Mouse (Mus musculus): Measurements from ENCODE around the gene Hoxb8.

Hoxb8 gene

DNA sequence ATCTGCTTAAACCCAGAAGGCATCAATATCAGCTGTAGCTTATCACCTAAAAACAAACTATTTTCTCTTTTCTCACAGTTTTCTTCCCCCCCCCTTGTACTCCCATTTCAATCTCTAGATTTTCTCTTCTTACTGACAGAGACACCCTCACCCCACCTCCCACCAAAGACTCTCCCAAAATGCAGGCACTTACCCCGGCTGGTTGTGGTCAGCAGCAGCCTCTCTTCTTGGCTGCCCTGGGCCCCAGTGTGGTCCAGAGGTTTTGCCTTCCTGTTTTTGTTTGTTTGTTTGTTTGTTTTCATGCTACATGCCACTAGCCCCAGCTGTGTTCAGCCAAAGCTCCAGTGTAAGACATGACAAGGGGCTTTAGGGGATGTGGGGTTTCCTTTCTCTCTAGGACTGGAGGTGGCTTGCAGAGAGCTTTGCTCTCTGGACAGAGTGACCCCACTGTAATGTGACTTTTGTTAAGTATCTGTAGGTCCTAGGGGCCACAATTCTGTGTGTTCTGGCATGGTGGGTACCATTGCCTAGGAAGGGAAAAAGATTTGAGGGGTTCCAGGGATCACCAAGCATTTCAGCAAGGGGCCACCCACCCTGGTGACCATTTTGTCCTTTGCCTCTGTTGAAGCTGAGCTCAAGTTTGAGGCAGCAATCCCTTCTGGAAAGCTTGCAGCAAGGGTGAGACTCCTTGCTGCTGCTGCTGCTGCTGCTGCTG lies 13.5 kb upstream of the Hoxb8 start:
- DNase-seq (ENCODE audit: low spot score), result no peak

DNA sequence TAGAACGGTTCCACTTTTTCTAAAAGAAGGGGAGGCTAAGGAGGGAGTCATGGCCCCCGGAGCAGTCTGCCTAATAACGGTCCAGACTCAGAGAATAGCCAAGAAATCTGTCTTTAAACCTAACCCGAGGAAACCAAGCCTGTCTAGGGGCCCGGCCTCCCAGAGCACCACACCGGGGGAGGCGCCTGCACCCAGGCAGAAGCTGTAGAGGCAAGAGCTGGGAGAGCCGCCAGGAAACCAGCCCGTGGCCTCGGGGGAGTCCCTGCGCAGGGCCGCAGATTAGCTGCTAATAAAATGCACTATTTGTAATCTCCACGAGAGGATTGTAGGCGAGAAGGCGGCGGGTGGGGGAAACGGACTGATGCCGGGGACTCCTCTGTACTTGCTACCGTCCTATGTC lies 11.8 kb upstream of the Hoxb8 start:
- no peak for DNase-seq (ENCODE audit: low spot score)

DNA sequence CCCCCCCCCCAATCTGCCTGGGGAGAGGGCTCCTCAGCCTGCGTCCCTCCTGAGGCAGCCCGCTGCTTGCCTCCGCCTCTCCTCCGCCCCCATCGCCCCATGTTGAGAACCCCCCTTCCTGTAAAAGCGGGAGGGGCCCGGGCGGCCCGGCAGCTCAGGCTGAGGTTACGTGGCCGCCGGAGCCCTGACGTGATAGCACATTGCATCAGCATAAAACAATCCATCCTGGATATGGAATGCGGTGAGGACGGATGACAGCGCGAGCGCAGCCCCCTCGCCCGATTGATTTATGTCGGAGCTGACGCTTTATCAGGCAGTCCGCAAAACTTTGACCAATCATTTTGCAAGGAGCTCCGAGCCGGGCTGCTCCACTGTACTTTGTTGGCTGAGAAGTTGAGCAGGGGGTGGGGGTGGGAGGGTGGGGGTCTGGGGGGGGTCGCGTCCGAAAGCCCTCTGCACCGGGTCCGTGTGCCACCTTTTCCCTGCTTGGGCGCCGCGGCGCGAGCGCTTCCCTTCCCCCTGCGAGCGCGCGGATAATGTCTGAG lies 10.6 kb upstream of the Hoxb8 start, which contains the start of gene Hoxb9:
Gene Hoxb9, plus strand, starts transcription at position 462 of the 545 bp plus-strand sequence.
- DNase-seq (ENCODE audit: low spot score), result peak; percentile 86

DNA sequence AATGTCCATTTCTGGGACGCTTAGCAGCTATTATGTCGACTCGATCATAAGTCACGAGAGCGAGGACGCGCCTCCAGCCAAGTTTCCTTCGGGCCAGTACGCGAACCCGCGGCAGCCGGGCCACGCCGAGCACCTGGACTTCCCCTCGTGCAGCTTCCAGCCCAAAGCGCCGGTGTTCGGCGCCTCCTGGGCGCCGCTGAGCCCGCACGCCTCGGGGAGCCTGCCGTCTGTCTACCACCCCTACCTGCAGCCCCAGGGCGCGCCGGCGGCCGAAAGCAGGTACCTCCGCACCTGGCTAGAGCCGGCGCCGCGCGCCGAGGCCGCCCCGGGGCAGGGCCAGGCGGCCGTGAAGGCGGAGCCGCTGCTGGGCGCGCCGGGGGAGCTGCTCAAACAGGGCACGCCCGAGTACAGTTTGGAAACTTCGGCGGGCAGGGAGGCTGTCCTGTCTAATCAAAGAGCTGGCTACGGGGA lies 10.1 kb upstream of the Hoxb8 start:
- peak; percentile 54 for DNase-seq (ENCODE audit: low spot score)

DNA sequence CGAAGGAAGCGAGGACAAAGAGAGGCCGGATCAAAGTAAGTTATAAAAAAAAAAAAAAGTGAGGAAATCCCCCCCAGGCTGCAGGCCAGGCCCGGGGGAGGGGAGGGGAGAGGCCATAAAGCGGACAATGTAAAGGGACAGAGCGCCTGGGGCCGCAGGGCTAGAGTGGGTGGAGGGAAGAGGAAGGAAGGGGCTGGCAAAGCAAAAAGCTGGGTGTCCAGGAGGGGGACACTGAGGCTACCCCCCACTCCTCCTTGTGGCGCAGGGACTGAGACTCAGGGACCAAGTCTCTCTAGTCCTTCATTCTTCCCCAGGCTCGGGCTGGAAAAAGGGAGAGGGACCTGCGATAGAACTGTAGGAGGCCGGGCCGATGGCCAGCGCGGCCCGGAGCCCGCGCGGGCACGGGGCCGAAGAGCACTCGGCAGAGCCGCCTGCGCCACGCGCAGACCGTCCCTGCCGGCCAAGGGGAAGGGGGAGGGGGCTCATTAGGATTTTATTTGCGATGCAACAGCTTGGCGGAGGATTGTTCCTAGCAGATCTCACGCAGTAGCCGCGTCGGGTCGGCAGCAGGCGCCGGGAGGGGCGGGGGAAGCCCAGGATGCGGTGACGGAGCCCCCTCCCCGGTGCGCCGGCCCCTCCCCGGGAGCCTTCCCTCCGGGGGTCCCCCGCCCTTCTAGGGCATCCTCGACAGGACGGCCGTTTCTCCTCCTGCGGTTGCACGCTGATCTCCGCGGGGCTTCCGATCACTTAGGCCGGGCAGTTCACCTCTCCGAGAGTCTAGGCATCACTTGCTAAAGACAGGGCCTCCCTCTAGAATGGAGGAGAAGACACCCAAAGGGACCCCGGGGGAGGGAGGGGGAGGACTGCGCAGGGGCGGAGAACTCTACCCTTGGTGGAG lies 9.4 kb upstream of the Hoxb8 start:
- peak; percentile 54 for DNase-seq (ENCODE audit: low spot score)

DNA sequence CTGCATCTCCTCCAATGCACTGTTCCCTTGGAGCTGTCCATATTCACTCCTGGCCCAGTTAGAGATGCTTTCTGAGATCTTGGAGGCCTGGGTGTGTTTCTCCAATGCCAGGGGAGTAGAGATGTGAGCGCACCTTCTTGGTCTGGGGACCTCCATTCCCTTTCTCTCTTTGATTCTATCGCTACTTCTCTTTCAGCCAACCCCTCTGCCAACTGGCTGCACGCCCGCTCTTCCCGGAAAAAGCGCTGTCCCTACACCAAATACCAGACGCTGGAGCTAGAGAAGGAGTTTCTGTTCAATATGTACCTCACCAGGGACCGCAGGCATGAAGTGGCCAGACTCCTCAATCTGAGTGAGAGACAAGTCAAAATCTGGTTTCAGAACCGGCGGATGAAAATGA lies 7.3 kb upstream of the Hoxb8 start:
- no peak for DNase-seq (ENCODE audit: low spot score)

GRCm38 (mm10) chr11:96275896-96276295 lies 5.8 kb upstream of the Hoxb8 start:
- DNase-seq (ENCODE audit: low spot score), result no peak

DNA sequence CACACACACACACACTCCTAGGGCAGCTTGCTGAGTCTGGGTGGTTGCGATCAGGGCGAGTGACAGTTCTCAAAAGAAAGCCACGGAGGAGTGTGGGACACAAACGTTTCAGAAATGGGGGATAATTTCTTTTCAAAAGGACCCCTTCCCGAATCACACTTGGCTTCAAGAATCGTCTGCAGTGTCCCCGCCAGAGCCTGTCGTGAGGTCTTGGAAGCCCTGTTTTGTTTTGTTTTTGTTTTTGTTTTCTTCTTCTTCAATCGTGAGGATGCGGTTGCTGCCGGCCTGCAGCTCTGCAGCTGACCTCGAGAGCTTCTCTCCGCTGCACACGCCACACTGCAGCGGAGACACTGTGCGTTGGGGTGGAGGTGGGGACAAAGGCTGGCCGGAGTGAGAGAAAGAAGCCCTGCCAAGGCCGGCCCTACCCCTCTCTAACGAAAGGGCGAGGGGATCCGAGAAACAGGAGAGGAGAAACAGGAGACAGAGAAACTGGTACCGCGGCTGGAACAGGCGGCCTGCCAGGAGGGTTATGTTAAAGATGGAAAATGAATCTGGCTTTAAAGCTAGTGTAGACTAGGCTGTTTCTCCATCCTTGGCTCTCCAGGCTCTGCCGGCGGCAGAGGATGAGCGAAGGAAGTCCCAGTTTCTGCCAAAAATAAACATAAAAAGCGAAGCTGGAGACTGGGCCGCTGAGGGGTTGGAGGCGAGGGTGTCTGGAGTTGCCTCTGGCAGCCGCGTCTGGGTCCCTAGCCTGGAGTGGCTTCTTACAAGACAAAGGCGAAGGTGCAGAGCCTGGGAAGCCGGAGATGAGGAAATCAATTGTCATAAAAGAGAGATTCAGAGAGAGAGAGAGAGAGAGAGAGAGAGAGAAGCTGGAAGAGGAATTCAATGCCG lies 4.3 kb upstream of the Hoxb8 start:
- no peak for DNase-seq (ENCODE audit: low spot score)

DNA sequence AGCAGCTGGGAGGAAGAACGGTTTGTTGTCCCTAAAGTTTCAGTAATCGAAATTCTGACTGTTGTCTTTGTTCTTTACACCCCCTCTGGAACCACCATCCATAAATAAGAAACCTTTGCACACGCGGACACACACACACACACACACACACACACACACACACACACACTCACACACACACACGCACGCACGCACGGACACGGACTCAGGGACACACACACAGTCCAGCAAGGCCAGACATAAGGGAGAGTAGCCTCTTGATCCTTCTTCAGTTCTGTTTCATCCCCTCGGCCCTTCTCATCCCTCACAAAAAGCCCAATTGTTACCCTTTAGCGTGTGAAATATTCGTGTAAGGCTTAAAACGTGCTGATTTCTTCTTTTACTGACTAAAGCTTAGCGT lies 3.4 kb upstream of the Hoxb8 start:
- DNase-seq (ENCODE audit: low spot score), result no peak

DNA sequence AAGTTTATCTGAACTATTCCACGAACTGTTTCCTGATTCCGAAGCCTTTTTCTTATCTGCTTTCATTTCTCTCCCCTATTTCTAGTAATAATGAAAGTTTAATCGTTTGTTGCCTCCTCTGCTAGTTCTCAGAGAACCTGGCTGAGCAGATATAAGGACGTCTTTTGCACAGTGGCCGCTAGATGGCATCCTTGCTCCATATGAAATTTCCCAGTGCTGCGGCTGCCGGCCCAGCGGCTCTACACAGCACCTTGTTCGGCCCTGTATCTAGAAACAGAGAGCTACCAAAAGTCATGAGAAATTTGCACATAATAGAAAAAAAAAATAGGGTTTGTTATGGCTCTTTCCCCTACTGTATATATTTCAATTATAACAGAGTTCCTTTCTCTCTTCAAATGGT lies 2.9 kb upstream of the Hoxb8 start:
- DNase-seq (ENCODE audit: low spot score), result peak; percentile 93

- DNase-seq (ENCODE audit: low spot score), result no peak
Observed at GRCm38 (mm10) chr11:96279421-96280233, 2.1 kb upstream of the Hoxb8 start.

DNA sequence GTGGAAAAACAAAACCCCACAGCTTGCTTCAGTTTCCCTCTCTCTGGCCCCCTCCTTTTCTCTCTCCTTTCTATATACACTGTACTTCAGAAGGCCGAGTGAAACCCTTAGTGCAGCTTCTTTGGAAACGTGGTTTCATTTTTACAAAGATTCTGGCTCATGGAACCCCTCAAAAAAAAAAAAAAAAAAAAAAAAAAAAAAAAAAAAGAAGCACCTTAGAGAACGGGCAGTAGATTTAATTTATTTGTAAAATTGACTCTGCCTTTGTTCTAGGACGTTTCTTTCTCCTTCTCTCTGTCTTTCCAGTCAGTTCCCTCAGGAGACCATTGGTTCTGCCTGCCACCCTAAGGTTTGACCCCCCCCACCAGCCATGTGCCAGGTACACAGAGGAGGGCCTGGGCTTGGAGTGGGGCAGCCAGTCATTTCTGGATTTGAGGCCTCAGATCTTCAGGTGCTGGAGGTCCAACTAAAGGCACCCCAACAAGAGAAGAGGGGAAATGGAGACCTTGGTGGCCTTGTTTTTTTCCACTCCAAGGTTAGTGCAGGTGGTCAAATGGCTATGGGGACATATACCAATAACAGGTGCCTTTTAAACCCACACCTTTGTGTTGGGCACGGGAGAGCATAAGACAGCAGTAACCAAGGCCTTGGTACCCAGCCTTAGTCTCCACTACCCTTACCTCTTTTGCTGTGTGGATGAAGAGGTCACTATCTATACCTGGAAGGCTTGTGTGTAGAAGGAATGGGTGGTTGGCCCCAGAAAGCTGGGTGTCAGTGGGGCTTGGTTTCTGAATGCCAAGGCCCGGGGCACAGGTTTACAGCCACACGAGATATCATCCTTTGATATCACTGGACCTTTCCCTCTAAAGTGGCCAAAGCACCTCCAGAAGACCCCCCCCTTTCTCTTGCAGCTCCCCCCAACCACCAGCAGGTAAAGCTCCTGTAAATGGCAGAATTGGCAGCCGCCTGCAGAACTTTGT lies 1.0 kb upstream of the Hoxb8 start:
- no peak for DNase-seq (ENCODE audit: low spot score)

DNA sequence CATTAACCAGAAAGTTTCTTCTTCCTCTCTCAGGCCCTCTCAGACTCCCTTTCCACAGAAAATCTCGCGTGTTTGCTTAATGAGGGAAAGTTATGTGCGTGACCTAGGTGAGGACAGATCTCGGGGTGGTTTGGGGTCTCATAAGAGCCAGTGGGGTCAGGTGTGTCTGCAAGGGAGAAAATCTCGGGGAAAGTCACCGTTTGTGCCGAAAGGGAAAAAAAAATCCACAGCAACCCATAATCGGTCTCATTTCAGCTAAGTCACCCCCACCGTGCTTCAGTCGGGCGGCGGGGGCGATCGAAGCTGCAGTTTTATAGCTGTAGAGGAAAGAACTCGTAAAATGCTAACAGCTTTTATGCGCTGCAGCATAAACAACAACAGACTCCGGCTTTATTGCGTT lies 309 bp upstream of the Hoxb8 start:
- DNase-seq (ENCODE audit: low spot score), result no peak

GRCm38 (mm10) chr11:96282795-96283430 lies 1.2 kb downstream of the Hoxb8 start:
- peak; percentile 80 for DNase-seq (ENCODE audit: low spot score)

- no peak for DNase-seq (ENCODE audit: low spot score)
Observed at GRCm38 (mm10) chr11:96284041-96284749, 2.5 kb downstream of the Hoxb8 start.

- peak; percentile 85 for DNase-seq (ENCODE audit: low spot score)
Observed at GRCm38 (mm10) chr11:96284774-96285734, 3.3 kb downstream of the Hoxb8 start.

Data from embryo, embryonic 10 days (tissue).